Mouse (Mus musculus) liver, embryonic 11.5 days (tissue): ENCODE measurements around the gene Cbx7. TPM values are rescaled to one million over a fixed set of nuclear protein-coding genes. Genes with fewer than 3 reads are reported as not detected.

Source experiments
- ATAC-seq: fragments of 200-750 bp; cut with Nextera tagmentation; replicated peaks from 2 replicates; pipeline ENCODE4 v1.8.0; 2017; ENCODE audit warnings: moderate number of reproducible peaks, mild to moderate bottlenecking, moderate TSS enrichment, moderate library complexity; ENCODE audit not compliant: low FRiP score
- DNase-seq: peaks from one replicate; pipeline ENCODE4 v3.0.0-alpha.2; 2017; ENCODE audit warnings: low spot score
- H3K27ac ChIP-seq: fragments of 300-500 bp; sonication (generic); 2 replicates; pipeline ENCODE4 v1.5.1; 2014; ENCODE audit warnings: mild to moderate bottlenecking, low read depth, low read length, control low read depth
- H3K27me3 ChIP-seq: fragments of 300-500 bp; sonication (generic); replicated peaks from 2 replicates; pipeline ENCODE4 v1.6.1; 2014; ENCODE audit warnings: low read length, mixed read lengths; ENCODE audit not compliant: control insufficient read depth, insufficient read depth
- H3K36me3 ChIP-seq: fragments of 300-500 bp; sonication (generic); 2 replicates; pipeline ENCODE4 v1.6.1; 2014; ENCODE audit warnings: mild to moderate bottlenecking, low read length, moderate library complexity, mixed read lengths; ENCODE audit not compliant: control insufficient read depth, insufficient read depth
- H3K4me1 ChIP-seq: fragments of 300-500 bp; sonication (generic); replicated peaks from 2 replicates; pipeline ENCODE4 v1.6.1; 2014; ENCODE audit warnings: low read length, mixed read lengths; ENCODE audit not compliant: control insufficient read depth, insufficient read depth
- H3K4me2 ChIP-seq: fragments of 300-500 bp; sonication (generic); 2 replicates; pipeline ENCODE4 v1.6.1; 2014; ENCODE audit warnings: mild to moderate bottlenecking, control low read depth, moderate library complexity
- H3K4me3 ChIP-seq: fragments of 300-500 bp; sonication (generic); 2 replicates; pipeline ENCODE4 v1.5.1; 2014; ENCODE audit warnings: low read depth, low read length, control low read depth
- H3K9ac ChIP-seq: fragments of 300-500 bp; sonication (generic); 2 replicates; pipeline ENCODE4 v1.6.1; 2014; ENCODE audit warnings: low read depth, low read length, control low read depth
- H3K9me3 ChIP-seq: fragments of 300-500 bp; sonication (generic); 2 replicates; pipeline ENCODE4 v1.6.1; 2016; ENCODE audit warnings: low read length, inconsistent platforms, mixed read lengths; ENCODE audit not compliant: control insufficient read depth
- WGBS: fragments of 180-500 bp; shearing (Covaris S2); extraction: QIAGEN DNeasy Blood & Tissue Kit; methylation state at CpG from one replicate; pipeline ENCODE4 v1.1.7; 2014; 5-methylcytosine and 5-hydroxymethylcytosine counted together
- polyA plus RNA-seq: library from polyadenylated mRNA; unstranded; fragments of >200 nt; fragmentation: Nextera tagmentation; extraction: Ambion mirVana; gene quantifications from 2 replicates; pipeline ENCODE4 v1.2.1, GENCODE M21; 2014

Cbx7 gene
- polyA plus RNA-seq, result 2.5 TPM in 2 replicates

DNA sequence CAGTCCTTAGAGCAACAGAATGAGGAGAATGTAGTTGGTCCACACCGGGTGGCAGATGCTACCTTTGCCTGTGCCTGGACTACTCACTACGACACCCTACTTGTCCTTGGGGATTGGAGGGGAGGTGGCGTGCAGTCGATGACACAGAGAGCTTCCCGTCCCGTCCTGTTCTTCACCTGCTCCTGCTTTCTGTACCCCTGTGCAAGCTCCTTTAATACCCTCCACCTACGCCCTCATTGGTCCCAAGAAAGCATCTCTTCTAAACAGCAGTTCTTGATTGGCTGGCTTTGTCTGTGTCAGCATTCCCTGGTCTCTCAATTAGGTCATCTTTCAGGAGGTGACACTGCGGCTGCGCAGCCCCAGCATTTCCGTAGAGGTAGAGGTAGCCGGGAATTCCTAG, at the start of gene Cbx7:
Gene Cbx7 (minus strand): TSS at position 180 of the 400 bp plus-strand sequence.
- WGBS, result 90% methylated on average over 11 of the region's 11 CpGs
- no peaks in the 10 kb centered on the region for H3K36me3 ChIP-seq
- no peaks in the 10 kb centered on the region for H3K4me1 ChIP-seq
- no peak within 1 kb of the TSS for H3K9ac ChIP-seq
- no peaks in the 10 kb centered on the region for H3K27me3 ChIP-seq
- DNase-seq (no peak), ATAC-seq (no peak)
- no peak within 1 kb of the TSS for H3K27ac ChIP-seq
- no peak within 1 kb of the TSS for H3K4me2 ChIP-seq
- no peaks in the 10 kb centered on the region for H3K9me3 ChIP-seq
- H3K4me3 ChIP-seq, result no peak within 1 kb of the TSS

DNA sequence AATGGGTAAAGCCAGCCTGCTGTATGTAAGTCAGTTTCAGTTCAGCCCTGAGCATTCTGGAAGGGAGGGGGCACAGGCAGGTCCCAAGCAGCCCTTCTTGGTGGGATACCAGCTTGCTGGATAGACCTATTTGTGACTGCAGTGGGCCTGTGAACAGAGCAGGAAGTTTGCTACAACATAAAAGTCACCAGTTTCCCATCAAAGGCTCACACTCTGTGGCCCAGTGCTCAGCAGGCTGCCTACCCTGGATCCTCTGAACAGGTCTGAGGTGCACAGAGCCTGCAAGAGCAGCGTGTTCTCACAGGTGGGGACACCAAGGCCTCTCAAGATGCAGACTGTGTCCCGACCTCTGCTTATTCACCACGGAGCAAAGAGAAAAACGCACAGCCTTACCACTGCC, 49.6 kb upstream of the Cbx7 start:
- DNase-seq (no peak), ATAC-seq (no peak)
- no peaks in the 10 kb centered on the region for H3K9me3 ChIP-seq
- H3K4me1 ChIP-seq, result peaks cover 8% of the 10 kb centered on the region; the same call in 1 of the 2 replicates
- H3K4me3 ChIP-seq, result no peak overlapping the region
- no peak overlapping the region for H3K9ac ChIP-seq
- H3K27me3 ChIP-seq, result peaks cover 12% of the 10 kb centered on the region
- no peaks in the 10 kb centered on the region for H3K36me3 ChIP-seq
- WGBS, result 72% methylated on average over 4 of the region's 4 CpGs
- no peak overlapping the region for H3K4me2 ChIP-seq
- H3K27ac ChIP-seq, result no peak overlapping the region

DNA sequence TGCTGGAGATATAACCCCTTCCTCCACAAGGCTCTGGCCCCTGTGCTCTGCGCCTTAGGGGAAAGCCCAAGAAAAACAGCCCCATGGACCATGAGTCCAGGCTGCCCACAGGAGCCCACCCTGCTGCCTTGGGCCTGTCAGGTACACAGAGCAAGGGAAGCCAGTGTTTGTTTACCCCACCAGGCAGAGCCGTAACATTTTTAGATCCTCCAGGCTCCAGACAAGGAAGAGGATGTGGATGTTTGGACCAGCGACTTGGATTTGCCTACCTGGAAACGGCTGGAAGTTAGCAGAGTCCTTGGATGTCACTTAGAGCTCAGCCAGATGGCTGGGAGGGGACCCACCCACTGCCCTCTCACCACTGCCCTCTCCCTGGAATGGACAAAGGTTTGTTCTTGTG, 48.7 kb upstream of the Cbx7 start:
- no peak overlapping the region for H3K27ac ChIP-seq
- H3K4me1 ChIP-seq, result peaks cover 5% of the 10 kb centered on the region
- 57% methylated on average over 4 of the region's 4 CpGs for WGBS
- ATAC-seq (no peak), DNase-seq (no peak)
- H3K9me3 ChIP-seq, result no peaks in the 10 kb centered on the region
- no peak overlapping the region for H3K4me3 ChIP-seq
- H3K27me3 ChIP-seq, result peaks cover 21% of the 10 kb centered on the region
- no peaks in the 10 kb centered on the region for H3K36me3 ChIP-seq
- no peak overlapping the region for H3K4me2 ChIP-seq
- H3K9ac ChIP-seq, result no peak overlapping the region

DNA sequence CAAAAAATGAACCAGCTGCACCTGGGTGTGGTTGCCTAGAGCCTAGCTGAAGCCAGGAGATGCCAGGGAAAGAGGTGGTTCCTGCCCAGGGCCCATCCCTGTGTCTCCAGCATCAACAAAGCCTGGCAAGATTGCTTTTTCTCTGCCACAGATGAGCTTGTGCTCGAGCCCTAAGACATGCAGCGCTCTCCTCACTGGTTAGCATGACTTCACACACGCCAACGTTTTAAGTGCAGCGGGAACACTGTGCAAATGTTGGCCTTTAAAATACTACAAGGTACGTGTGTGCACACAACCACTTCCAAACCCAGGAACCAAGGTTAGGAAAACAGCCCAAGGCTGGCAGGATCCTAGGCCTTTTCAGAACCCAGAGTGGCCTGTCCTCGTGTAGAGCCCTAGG, 48.3 kb upstream of the Cbx7 start:
- no peak overlapping the region for H3K9ac ChIP-seq
- H3K27me3 ChIP-seq, result peaks cover 25% of the 10 kb centered on the region
- 85% methylated on average over 7 of the region's 7 CpGs for WGBS
- no peak overlapping the region for H3K4me3 ChIP-seq
- H3K36me3 ChIP-seq, result no peaks in the 10 kb centered on the region
- no peak overlapping the region for H3K27ac ChIP-seq
- H3K4me1 ChIP-seq, result peaks cover 4% of the 10 kb centered on the region
- ATAC-seq, result no peak
- no peak for DNase-seq
- no peaks in the 10 kb centered on the region for H3K9me3 ChIP-seq
- no peak overlapping the region for H3K4me2 ChIP-seq

DNA sequence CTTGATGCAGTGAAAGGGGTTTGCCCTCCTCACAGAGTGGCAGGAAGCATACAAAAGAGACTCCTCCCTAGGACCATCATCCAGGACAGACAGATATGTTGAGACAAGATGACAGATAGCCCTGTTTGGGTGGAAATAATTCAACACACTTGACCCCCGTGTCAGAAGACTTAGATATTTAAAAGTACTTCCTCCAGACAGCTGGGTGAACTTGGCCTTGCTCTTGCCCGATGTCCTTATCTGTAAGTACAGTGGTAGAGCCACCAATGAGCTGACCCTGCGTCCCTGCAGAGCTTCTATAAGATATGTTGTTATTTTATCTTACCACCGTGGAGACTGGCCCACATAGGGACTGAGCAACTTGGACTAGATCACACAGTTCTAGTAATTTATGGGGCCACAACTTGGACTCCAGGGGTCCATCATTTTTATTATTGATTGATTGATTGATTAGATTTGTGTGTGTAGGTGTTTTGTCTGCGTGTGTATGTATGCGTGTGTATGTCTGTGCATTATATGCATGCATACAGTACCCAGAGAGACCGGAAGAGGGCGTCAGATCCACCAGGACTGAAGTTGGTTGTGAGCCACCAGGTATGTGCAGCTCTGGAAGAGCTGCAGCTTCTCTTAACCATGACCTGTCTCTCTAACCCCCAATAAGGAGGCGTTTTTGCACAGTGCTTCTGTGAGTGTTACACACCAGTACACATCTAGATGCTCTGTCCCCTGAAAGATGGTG, 45.8 kb upstream of the Cbx7 start:
- H3K4me3 ChIP-seq, result no peak overlapping the region
- no peak for ATAC-seq
- H3K27me3 ChIP-seq, result peaks cover 50% of the 10 kb centered on the region
- H3K9me3 ChIP-seq, result no peaks in the 10 kb centered on the region
- H3K4me2 ChIP-seq, result no peak overlapping the region
- H3K36me3 ChIP-seq, result no peaks in the 10 kb centered on the region
- H3K9ac ChIP-seq, result no peak overlapping the region
- H3K27ac ChIP-seq, result no peak overlapping the region
- peaks cover 20% of the 10 kb centered on the region for H3K4me1 ChIP-seq
- 63% methylated on average over 9 of the region's 9 CpGs for WGBS
- DNase-seq, result no peak

DNA sequence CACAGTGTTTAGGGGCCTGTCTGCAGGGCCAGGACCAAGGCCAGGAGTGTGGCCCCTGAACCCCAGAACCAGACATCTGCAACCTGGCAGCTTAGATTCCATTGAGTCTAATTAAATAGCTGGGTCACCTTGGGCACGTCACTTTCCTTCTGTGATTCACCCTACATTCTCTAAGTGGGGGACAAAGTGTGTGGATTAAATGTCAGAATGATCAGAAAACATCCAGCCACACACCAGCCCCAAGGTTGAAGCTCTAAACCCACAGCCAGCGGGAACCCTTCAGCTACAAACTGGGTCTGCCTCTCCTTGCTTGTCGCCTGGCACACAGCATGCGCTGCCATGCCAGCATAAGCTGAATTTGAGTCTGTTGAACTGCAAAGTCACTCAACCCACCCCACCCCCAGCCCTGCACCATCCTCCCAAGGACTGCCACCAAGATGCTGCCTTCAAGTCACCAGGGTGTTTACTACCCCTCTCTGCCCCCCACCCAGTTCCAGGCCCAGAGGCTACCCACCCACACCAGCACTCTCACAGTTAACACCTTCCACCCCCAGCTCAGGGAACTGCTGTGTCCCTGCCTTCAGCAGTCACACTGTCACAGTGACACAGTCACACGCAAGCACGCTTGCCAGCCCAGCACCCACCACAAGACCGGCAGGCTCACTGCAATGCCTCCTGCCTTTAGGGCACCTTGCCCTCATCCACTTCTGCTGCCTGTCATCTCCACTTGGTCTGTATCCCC, 44.5 kb upstream of the Cbx7 start:
- WGBS, result 64% methylated on average over 7 of the region's 7 CpGs
- DNase-seq (no peak), ATAC-seq (no peak)
- H3K27me3 ChIP-seq, result peaks cover 61% of the 10 kb centered on the region
- H3K4me2 ChIP-seq, result peak overlapping the region; percentile 85
- H3K4me1 ChIP-seq, result peaks cover 23% of the 10 kb centered on the region
- no peaks in the 10 kb centered on the region for H3K36me3 ChIP-seq
- H3K4me3 ChIP-seq, result no peak overlapping the region; the same call in 1 of the 2 replicates
- H3K9me3 ChIP-seq, result no peaks in the 10 kb centered on the region
- H3K27ac ChIP-seq, result no peak overlapping the region
- no peak overlapping the region for H3K9ac ChIP-seq

DNA sequence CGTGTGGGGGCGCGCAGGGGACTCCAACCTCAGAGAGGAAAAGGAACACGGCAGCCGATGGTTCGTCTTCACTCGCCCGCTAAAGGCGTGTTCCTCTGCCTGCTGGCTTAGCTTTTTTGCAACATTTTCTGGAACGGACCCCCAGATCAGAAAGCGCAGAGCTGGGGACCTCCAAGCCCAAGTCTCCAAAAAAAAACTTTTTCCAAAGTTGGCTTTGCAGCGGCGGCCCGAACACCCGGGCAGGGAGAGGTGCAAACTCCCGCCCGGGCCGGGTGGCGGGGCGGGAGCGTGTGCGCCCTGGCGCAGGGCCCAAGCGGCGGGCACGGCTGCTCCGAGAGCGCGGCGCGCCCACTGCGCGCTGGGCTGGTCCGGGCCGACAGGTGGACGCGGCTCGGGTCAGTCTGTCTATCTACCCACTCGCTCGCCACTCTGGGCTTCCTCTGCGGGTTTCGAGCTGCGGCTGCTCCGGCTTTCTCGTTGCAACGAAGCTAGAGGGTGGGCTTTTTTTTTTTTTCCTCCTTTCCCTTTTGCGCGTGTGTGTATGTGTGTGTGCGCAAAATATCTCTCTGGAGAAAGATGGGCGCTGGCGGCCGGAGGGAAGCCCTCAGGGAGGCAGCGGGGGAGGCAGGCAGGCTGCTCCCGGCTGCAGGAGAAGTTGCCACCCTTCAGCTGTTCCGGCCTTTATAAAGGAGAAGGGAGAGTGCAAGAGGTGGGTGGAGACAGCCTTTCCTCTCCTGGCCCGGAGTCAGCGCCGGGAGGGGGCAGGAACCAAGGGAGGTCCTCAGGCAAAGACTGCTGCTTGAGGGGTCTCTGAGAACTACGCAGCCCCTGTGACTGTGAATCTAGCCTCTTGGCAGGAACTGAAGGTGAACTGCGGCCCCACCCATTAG, 43.6 kb upstream of the Cbx7 start, which contains the start of gene Pdgfb:
Gene Pdgfb (minus strand): TSS at position 657 of the 890 bp plus-strand sequence.
- peak within 1 kb of the TSS; percentile 85 for H3K4me2 ChIP-seq
- peaks cover 60% of the 10 kb centered on the region for H3K27me3 ChIP-seq
- 1% methylated on average over 58 of the region's 60 CpGs for WGBS
- peaks cover 25% of the 10 kb centered on the region for H3K4me1 ChIP-seq
- peak within 1 kb of the TSS; percentile 62 for H3K4me3 ChIP-seq
- no peaks in the 10 kb centered on the region for H3K36me3 ChIP-seq
- H3K9ac ChIP-seq, result peak within 1 kb of the TSS; percentile 65
- no peak for ATAC-seq
- peak; percentile 46 for DNase-seq
- no peaks in the 10 kb centered on the region for H3K9me3 ChIP-seq
- H3K27ac ChIP-seq, result peak within 1 kb of the TSS; percentile 23; the same call in 1 of the 2 replicates

DNA sequence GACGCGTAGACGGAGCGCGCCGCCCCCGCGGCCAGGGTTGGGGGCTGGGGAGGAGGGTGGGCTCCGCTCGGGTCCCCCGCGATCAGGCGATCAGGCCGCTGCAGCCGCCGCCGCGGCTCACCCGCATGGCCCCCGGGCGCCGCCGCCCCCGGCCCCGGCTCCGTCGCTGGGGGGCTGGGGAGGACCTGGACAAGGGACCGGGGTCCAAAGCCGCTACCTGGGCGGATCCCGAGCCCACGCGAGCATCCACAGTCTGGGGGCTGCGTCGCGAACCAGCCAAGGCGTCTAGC, 43.1 kb upstream of the Cbx7 start:
- Histone ChIP-seq H3K27me3 (peaks cover 59% of the 10 kb centered on the region), H3K4me2 (peak overlapping the region; percentile 85), H3K27ac (peak overlapping the region; percentile 23; the same call in 1 of the 2 replicates), H3K9ac (peak overlapping the region; percentile 65), H3K4me3 (peak overlapping the region; percentile 62), H3K36me3 (no peaks in the 10 kb centered on the region), H3K9me3 (no peaks in the 10 kb centered on the region), H3K4me1 (peaks cover 26% of the 10 kb centered on the region)
- 0% methylated on average over 29 of the region's 37 CpGs for WGBS
- ATAC-seq (no peak), DNase-seq (no peak)
